Mouse (Mus musculus) gonadal fat pad, adult 2 months (tissue): ENCODE results near the gene Ski. TPM values are rescaled to one million over a fixed set of nuclear protein-coding genes. Genes with fewer than 3 reads are reported as not detected.
"Not testable (repeated sequence)": the region's sequence is repeated elsewhere in the genome, so short reads cannot be mapped to it uniquely, and the experiment has no call there.

Experiments
- DNase-seq: peaks from one replicate; pipeline ENCODE4 v3.0.0-alpha.2; 2012; ENCODE audit warnings: low read depth
- polyA plus RNA-seq: library from polyadenylated mRNA; depleted of rRNA; stranded (reverse); fragments of >200 nt; gene quantifications from 2 replicates; pipeline ENCODE4 v1.2.3, GENCODE M21; 2012; rRNA removed

Gene Ski
- polyA plus RNA-seq, result 61.5 and 79.7 TPM in 2 replicates

DNA sequence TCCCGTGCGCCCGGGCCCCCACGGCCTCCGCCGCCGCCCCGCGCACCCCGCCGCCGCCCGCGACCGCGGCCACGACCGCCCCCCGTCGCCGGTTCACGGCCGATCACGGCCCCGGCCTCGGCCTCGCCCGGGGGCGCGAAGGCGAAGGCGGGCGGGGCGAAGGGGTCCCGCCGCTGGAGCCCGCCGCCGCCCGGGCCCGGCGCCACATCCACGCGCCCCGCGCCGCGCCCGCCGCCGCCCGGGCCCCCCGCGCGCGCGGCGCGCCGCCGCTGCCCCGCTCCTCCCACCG, at the start of gene Ski:
TSS of gene Ski (minus strand) at position 41 of the 289 bp plus-strand sequence.
- no peak for DNase-seq

GRCm38 (mm10) chr4:155268382-155268781, 46.0 kb upstream of the Ski start:
- DNase-seq, result no peak

- no peak for DNase-seq
Measured at GRCm38 (mm10) chr4:155267639-155268175, 45.3 kb upstream of the Ski start.

DNA sequence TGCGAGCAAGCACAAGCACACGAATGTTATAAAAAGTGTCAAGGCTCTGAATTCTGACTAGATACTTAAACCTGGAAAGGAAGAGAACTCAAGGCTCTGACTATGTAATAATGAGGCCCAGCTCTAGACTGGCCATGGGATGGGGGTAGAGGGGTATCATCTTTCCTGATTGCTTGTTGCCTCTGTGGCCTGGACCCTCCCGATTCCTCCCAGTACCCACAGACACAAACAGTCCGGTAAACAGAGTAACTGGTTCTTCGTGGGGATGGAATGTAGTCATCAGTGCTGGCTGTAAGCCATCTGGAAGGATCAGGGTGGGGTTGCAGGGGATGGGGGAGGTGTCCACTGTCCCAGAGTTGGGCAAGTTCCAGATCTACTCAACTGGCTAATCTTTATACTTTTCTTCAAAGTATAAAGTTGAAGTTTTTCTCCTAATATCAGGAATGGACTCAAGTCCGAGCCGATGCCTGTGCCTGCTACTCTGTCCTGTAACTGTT, 44.7 kb upstream of the Ski start:
- no peak for DNase-seq

DNA sequence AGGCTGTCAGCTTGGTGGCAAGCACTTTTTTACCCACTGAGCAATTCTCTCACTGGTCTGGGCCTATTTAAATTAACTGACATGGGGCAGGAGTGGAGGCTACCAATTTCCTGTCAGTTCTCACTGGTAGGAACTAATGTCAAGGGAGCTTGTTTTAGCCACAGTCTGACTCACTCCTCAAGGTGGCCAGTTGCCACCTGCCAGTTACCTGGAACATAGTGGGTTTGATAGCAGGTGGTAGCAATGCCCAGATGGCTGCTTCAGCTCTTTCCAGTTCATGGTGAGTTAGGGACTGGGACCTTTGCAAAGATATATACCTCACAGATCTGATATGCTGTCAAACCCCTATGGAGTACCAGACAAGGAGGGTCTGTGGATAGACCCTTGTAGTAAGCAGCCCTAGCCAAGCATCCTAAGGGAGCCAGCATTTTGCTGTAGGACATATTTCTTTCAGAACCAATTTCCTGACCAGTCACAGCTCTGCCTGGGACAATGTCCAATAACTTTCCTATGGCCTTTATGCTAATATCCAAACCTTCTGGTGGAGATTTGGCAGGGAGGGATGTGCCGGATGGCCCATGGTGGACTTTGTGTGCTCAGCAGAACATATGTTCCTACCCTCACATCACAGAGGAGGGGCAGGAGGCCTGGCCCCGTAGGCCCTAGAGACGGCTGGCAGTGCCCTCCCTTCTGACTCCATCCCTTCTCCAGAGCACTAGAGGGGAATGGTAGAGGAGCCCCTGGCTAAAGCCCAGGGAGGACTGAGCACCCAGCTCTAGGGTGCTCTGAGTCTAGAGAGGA, 42.3 kb upstream of the Ski start:
- no peak for DNase-seq

DNA sequence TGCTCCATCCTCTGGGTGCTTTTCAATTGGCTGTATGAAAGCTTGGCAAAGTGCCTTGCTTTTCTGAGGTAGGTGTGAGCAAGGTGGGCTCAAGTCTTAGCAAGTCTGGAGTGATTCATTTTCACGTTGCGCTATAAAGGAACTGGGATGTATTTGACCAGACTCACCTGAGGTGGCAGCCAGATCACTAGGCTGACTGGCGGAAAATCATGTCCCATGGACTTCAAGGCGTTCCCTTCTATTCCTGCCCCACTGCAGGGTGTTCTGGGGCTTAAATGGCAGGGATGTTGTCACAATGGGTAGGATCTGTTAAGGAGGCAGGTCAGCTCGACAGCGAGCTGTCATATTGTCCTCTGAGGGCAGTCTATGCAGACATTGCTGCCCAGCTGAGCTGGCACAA, 29.9 kb upstream of the Ski start:
- no peak for DNase-seq

DNA sequence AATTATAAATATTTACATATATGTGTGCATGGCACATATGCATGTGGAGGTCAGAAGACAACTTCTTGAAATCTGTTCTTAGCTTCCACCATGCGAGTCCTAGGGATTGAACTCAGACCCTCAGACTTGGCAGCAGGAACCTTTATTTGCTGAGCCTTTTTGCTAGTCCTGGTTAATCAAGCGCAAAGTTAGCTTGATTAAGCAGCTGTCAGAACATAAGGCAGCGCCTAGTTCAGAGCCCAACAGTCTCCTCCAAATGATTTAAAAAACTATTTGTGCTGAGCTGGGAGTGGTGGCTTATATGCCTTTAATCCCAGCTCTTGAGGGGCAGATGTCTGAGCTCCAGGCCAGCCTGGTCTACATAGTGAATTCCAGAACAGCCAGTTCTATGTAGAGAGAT, 28.8 kb upstream of the Ski start:
- no peak for DNase-seq

- no peak for DNase-seq
Measured at GRCm38 (mm10) chr4:155250361-155251117, 28.1 kb upstream of the Ski start.

DNA sequence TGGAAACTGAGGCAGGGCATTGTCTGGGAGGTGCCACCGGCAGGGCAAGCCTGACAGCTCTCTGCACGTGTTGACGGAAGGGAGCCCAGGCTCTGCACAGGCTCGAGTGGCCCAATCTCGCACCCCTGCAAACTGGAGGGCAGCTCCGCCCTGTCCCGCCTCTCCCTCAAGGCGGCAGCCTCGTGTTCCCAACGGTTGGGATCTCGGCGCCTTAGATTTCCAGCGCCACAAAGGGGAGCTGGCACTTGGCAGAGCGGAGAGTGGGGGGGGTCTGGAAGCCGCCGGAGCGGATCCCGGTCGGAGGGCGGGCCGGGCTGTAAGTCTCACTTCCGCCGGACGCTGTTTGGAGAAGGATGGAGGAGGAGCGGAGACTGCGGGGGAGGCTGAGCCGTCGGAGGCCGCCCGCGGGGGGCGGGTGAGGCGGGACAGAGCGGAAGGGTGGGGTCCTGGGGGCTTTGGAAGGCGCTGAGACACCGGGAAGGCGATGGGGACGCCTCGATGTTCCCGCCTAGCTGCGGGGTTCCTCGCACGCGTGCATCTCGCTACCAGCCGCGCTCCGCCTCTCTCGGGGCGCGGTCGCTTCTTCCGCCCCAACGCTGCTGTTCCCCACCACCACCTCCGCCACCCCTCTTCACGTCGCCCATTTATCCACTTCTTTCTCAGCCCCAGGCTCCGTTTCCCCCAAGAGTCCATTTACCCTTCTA, 27.4 kb upstream of the Ski start, which contains the start of gene Faap20:
TSS of gene Faap20 (plus strand) at position 155 of the 704 bp plus-strand sequence.
- no peak for DNase-seq

GRCm38 (mm10) chr4:155249257-155249647, 26.9 kb upstream of the Ski start:
- DNase-seq, result no peak

- not testable (repeated sequence) for DNase-seq
Measured at GRCm38 (mm10) chr4:155248054-155248453, 25.7 kb upstream of the Ski start.

DNA sequence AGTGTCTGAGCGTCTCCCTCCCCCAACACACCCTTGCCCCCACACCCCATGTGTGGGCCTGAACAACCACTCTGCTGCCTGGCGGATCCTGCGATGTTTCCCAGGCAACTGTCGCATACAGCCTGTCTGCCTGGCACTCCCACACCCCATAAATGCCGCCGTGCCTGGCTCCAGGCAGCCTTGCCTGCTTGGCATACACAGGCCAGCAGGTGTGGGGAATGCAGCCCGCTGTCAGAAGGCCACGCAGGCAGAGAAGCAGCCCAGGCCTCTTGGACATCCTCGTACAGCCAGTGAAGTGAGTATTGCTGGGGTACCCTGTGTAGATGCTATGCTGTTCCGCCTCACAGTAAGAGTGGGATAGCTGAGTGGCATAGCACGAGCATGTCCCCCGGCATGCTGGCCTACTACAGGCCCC, 24.3 kb upstream of the Ski start:
- no peak for DNase-seq

DNA sequence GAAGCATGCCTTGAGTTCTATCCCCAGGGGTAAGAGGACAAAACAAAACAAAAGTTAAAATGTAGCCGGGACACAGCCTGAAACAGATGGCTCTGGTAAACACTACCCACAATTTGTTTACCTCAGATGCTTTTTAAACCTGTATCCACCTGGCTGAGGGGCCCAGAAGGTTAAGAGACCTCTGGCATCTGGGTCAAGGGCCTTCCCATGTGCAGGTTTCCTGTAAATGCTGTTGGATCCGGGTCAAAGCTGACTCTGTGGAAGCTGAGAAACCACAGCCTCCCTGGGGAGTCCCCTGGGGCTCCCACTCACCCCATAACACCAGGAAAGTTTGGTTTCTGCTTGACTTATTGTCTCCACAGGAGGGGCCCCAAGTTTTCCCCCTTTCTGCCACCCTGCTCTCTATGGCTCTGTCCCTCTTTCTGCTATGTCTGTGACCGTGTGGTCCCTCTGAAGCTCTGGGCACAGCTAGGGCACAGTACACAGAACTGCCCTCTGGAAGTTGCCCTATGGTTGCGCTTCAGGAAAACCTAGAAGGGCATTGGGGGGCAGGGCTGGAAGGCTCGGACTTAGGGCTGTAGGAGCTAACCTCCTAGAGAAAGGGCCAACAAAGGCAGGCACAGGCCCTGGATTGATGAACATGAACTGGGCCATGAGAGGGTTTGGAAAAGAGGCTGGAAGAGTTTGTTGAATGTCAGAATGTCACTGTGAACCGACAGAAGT, 23.5 kb upstream of the Ski start:
- DNase-seq, result no peak

DNA sequence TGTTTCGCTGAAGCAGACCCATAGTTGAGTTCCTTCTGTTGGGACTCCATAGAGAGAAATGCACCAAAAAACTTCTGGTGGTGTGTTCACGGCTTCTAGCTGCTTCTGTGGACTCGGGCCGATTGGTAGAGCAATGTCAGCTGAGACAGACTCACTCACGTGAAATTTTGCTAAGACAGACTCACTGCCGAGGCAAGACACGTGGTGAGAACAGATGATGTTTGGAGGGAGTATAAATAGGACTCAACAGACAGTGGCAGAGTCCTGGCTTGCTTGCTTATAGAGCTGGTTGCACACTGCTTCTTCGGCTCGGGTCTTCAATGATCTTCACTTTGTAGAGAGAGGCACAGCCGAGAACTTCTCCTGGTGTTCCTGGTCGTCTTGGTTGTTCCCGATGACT, 20.8 kb upstream of the Ski start:
- no peak for DNase-seq

- DNase-seq, result no peak
Measured at GRCm38 (mm10) chr4:155242292-155242691, 19.9 kb upstream of the Ski start.

DNA sequence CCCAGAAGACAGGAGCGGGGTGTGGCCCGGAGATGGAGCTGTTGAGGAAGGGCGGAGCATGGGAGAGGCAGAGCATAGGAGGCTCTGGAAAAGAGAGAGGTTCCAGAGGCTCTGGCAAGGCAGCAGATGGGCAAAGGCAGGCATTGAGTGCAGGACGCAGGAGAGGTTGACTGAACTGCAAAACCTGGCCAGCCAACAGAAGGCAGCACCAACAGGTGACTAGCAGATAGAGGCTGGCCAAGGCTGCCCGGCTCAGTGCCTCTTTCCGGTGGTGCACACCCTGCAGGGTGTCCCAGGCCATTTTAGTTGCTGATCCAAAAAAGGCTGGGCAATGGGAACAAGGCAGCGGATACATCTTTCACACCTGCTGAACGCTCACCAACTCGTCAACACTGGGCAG, 19.4 kb upstream of the Ski start:
- DNase-seq, result no peak

GRCm38 (mm10) chr4:155239494-155239893, 17.1 kb upstream of the Ski start:
- DNase-seq, result no peak

GRCm38 (mm10) chr4:155238276-155238675, 15.9 kb upstream of the Ski start:
- no peak for DNase-seq

GRCm38 (mm10) chr4:155236737-155237385, 14.5 kb upstream of the Ski start:
- no peak for DNase-seq

DNA sequence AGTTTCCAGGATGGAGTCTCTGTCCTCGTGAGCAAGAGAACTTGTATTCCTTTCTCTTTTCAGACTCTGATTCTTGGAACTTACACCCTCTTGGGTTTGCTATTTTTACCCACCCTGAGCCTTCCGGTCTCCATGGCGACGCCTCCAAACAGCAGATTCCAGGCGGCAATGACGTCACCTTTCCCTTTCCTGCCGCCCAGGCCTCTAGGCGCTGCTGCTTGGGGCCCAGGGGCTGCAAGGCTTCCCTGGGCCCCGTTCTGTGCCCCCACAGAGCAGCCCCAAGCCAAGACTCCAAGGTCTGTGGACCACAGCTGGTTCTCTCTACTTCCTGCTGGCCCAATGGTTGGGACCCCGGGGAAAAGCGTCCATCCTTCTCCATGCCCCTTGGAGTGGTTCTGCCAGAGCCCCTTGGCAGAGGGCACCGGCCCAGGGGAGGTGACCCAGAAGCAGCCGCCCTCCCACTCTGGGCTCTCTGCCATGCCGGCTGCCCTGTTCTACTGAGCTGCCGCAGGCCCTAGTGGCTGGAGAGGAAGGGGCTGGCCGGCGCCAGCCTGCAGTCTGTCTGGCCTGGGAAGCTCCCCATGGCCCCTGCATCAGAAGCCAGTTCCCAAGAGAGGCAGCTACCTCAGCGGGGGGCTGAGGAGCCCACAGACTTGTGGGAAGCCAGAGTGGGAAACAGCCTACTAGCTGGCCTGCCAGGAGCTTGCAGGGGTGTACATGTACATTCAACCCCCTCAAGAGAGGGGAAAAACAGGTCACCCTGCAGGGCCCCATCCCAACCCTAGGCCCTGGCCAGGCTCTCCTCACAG, 13.1 kb upstream of the Ski start:
- DNase-seq, result no peak
